Mouse (Mus musculus): Measurements from ENCODE around the gene Elof1. TPM values are rescaled to one million over a fixed set of nuclear protein-coding genes. Genes with fewer than 3 reads are reported as not detected.

The Elof1 gene
- polyA plus RNA-seq, 2 experiments: 59.5 to 102 TPM

DNA sequence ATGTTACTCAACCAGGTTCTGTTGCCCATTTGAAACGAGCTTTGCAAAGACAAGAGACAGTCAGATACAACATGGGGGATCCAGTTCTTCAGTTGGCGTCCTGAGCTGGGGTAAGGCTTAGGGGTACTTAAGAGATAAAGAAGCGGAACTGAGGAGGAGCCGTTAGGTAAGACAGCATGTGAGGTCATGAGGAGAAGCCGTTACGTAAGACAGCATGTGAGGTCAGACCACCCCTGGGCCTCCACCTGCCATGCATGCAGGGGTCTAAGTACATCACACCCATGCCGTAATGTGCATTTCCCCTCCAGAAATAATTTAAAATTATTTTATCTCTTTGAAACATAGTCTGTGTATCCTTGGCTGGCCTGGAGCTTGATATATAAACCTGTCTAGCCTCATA, 45.9 kb upstream of the Elof1 start:
- no peak overlapping the region for H3K27ac ChIP-seq
- ATAC-seq (ENCODE audit: insufficient read depth): no peak
- no peaks in the 10 kb centered on the region for H3K4me1 ChIP-seq (replicated peaks; ENCODE audit: control insufficient read depth in 2 of 2, insufficient read depth in 2 of 2, low read length in 1 of 2)

DNA sequence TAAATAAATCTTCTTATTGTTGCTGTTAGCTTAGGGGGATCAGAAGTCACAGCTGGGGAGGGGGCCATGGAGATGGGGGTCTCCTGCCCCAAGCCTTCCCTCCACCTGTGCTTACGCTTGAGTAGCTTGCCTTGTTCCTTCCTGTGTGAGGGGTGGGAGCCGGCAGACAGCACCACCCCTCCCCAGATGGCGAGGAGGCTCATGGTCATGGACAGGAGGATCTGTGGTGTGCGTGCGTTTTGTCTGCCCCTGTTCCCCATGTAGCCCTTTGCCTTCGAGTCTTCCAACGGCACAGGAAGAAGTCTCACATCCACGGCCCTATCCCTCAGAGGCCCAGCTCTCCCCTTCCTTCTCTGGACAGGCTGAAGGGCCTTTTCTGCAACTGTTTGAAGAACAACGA, 45.3 kb upstream of the Elof1 start:
- Histone ChIP-seq H3K9me3 (ENCODE audit: control insufficient read depth, low read length) (no peaks in the 10 kb centered on the region; the same call in 1 of the 2 replicates), H3K27me3 (ENCODE audit: control insufficient read depth, insufficient read depth, low read length) (no peaks in the 10 kb centered on the region; the same call in 1 of the 2 replicates), H3K9ac (replicated peaks) (no peak overlapping the region), H3K4me3 (ENCODE audit: insufficient read depth in 1 of 2, low read depth in 2 of 2, low read length in 2 of 2) (no peak overlapping the region), H3K27ac (no peak overlapping the region), H3K4me1 (replicated peaks; ENCODE audit: control insufficient read depth in 2 of 2, insufficient read depth in 2 of 2, low read length in 1 of 2) (peaks cover 4% of the 10 kb centered on the region in 2 experiments; a peak in 3 of 4 replicates), H3K36me3 (replicated peaks; ENCODE audit: control insufficient read depth, insufficient read depth, low read depth) (no peaks in the 10 kb centered on the region), H3K4me2 (ENCODE audit: low read depth) (no peak overlapping the region)
- TF ChIP-seq CTCF (IDR thresholded peaks at IDR 0.05; ENCODE audit: low read depth): no peak
- TF ChIP-seq EP300 (IDR thresholded peaks at IDR 0.05; ENCODE audit: low read depth): no peak
- DNase-seq (ENCODE audit: low read depth in 3 of 3, low spot score in 3 of 3) (no peak), ATAC-seq (ENCODE audit: insufficient read depth) (no peak)
- 63% methylated on average over 9 of the region's 9 CpGs for WGBS (ENCODE audit: insufficient replicate concordance)

More for the DNA sequence above, 45.9 kb upstream of the Elof1 start:
- TF ChIP-seq CTCF (IDR thresholded peaks at IDR 0.05; ENCODE audit: low read depth) (no peak), EP300 (IDR thresholded peaks at IDR 0.05; ENCODE audit: low read depth) (no peak)
- H3K9ac ChIP-seq (replicated peaks): no peak overlapping the region
- no peaks in the 10 kb centered on the region; the same call in 1 of the 2 replicates for H3K27me3 ChIP-seq (ENCODE audit: control insufficient read depth, insufficient read depth, low read length)
- no peak for DNase-seq (ENCODE audit: low read depth in 3 of 3, low spot score in 3 of 3)
- H3K9me3 ChIP-seq (ENCODE audit: control insufficient read depth, low read length): no peaks in the 10 kb centered on the region; the same call in 1 of the 2 replicates
- no peaks in the 10 kb centered on the region for H3K36me3 ChIP-seq (replicated peaks; ENCODE audit: control insufficient read depth, insufficient read depth, low read depth)
- H3K4me2 ChIP-seq (ENCODE audit: low read depth): no peak overlapping the region
- no peak overlapping the region for H3K4me3 ChIP-seq (ENCODE audit: insufficient read depth in 1 of 2, low read depth in 2 of 2, low read length in 2 of 2)
- 71% methylated on average over 7 of the region's 7 CpGs for WGBS (ENCODE audit: insufficient replicate concordance)

GRCm38 (mm10) chr9:22161299-22161698, 44.3 kb upstream of the Elof1 start:
- Histone ChIP-seq H3K27ac (no peak overlapping the region), H3K4me1 (replicated peaks; ENCODE audit: control insufficient read depth in 2 of 2, insufficient read depth in 2 of 2, low read length in 1 of 2) (peaks cover 4 to 6% of the 10 kb centered on the region in 2 experiments; a peak in 3 of 4 replicates), H3K4me3 (ENCODE audit: insufficient read depth in 1 of 2, low read depth in 2 of 2, low read length in 2 of 2) (no peak overlapping the region), H3K27me3 (ENCODE audit: control insufficient read depth, insufficient read depth, low read length) (no peaks in the 10 kb centered on the region; the same call in 1 of the 2 replicates), H3K4me2 (ENCODE audit: low read depth) (no peak overlapping the region), H3K9ac (replicated peaks) (no peak overlapping the region), H3K36me3 (replicated peaks; ENCODE audit: control insufficient read depth, insufficient read depth, low read depth) (no peaks in the 10 kb centered on the region), H3K9me3 (ENCODE audit: control insufficient read depth, low read length) (no peaks in the 10 kb centered on the region)
- 44% methylated on average over 6 of the region's 6 CpGs for WGBS (ENCODE audit: insufficient replicate concordance)
- no peak for TF ChIP-seq EP300 (IDR thresholded peaks at IDR 0.05; ENCODE audit: low read depth)
- no peak for TF ChIP-seq CTCF (IDR thresholded peaks at IDR 0.05; ENCODE audit: low read depth)
- ATAC-seq (ENCODE audit: insufficient read depth) (no peak), DNase-seq (ENCODE audit: low read depth in 3 of 3, low spot score in 3 of 3) (no peak)

DNA sequence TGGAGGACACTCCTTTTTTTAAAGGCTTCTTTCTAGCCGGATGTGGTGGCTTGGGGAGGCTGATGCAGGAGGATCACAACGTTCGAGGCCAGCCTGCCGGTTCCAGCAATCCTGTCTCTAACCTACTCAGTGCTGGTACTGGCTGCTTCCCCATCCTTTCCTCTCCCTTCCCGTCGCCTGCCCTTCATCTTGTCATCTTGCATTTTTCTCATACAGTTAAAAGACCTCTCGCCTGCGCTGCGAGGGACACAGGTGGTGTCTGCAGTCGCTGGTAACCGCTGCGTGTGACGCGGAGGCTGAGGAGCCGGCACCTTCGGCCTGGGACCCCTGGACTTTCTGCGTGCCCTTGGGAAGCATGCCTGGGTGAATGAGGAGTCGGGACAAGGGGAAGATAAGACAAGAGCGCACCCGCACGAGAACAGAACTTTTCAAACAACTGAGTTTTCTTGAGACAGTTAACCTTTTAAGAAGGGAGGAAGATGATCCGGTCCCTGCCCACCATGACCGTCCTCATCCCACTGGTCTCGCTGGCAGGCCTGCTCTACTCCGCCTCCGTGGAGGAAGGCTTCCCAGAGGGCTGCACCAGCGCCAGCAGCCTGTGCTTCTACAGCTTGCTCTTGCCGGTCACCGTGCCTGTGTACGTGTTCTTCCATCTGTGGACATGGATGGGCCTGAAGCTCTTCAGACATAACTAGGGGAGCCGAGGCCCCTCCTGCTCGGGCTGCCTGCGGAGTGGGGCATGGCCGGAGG, 40.7 kb upstream of the Elof1 start:
- H3K4me2 ChIP-seq (ENCODE audit: low read depth): peak overlapping the region; percentile 93
- peak overlapping the region; percentile 85 to 87 for H3K4me3 ChIP-seq (ENCODE audit: insufficient read depth in 1 of 2, low read depth in 2 of 2, low read length in 2 of 2)
- H3K4me1 ChIP-seq (replicated peaks; ENCODE audit: control insufficient read depth in 2 of 2, insufficient read depth in 2 of 2, low read length in 1 of 2): peaks cover 6 to 10% of the 10 kb centered on the region in 2 experiments
- H3K27ac ChIP-seq: no peak overlapping the region
- H3K9ac ChIP-seq (replicated peaks): peak overlapping the region; percentile 88
- H3K27me3 ChIP-seq (ENCODE audit: control insufficient read depth, insufficient read depth, low read length): no peaks in the 10 kb centered on the region
- no peak for ATAC-seq (ENCODE audit: insufficient read depth)
- 68% methylated on average over 34 of the region's 34 CpGs for WGBS (ENCODE audit: insufficient replicate concordance)
- no peak for DNase-seq (ENCODE audit: low read depth in 3 of 3, low spot score in 3 of 3)
- no peak for TF ChIP-seq CTCF (IDR thresholded peaks at IDR 0.05; ENCODE audit: low read depth)
- no peak for TF ChIP-seq EP300 (IDR thresholded peaks at IDR 0.05; ENCODE audit: low read depth)
- no peaks in the 10 kb centered on the region for H3K9me3 ChIP-seq (ENCODE audit: control insufficient read depth, low read length)
- H3K36me3 ChIP-seq (replicated peaks; ENCODE audit: control insufficient read depth, insufficient read depth, low read depth): no peaks in the 10 kb centered on the region

DNA sequence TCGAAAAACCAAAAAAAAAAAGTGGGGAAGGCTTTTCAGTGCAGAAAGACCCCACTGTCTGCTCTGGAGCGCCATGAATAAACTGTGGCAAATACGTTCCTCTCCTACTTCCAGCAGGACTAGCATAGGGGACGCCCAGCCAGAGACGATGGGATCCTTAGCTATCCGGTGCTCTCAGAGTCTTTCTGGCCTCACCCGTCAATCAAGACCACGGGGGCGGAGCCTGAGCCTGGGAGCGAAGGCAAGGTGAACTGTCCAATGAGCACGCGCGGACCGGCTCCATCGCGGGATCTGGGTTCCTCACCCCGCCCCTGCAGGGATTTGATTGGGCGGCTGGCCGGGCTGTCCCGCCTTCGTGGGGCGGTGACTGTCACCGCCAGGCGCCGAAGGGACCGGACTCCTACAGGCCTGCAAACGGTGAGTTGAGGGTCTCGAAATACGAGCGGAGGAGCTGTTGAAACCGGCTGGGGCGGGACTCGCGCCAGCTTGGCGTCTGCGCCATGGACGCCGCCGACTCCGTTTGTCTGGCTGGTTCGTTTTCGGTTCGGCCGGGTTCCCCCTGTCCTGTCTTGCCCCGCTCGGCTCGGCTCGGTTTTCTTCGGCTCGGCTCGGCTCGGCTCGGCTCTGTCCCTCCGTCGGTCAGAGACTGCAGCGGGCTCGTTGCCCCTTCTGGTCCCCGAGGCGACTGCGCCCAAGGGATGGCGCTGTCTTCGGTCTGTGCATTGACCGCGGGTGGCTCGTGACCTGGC, 39.7 kb upstream of the Elof1 start, which contains the start of gene Pigyl:
Pigyl (plus strand) TSS at position 350 of the 749 bp plus-strand sequence.
- under 1% methylated on average over 65 of the region's 65 CpGs for WGBS (ENCODE audit: insufficient replicate concordance)
- TF ChIP-seq CTCF (IDR thresholded peaks at IDR 0.05; ENCODE audit: low read depth) (peak; percentile 50), EP300 (IDR thresholded peaks at IDR 0.05; ENCODE audit: low read depth) (no peak)
- peaks cover 6 to 10% of the 10 kb centered on the region in 2 experiments for H3K4me1 ChIP-seq (replicated peaks; ENCODE audit: control insufficient read depth in 2 of 2, insufficient read depth in 2 of 2, low read length in 1 of 2)
- no peaks in the 10 kb centered on the region for H3K9me3 ChIP-seq (ENCODE audit: control insufficient read depth, low read length)
- ATAC-seq (ENCODE audit: insufficient read depth) (peak; percentile 97), DNase-seq (ENCODE audit: low read depth in 3 of 3, low spot score in 3 of 3) (peak; percentile 98 to 99 (median 99))
- H3K27me3 ChIP-seq (ENCODE audit: control insufficient read depth, insufficient read depth, low read length): no peaks in the 10 kb centered on the region; the same call in 1 of the 2 replicates
- no peaks in the 10 kb centered on the region for H3K36me3 ChIP-seq (replicated peaks; ENCODE audit: control insufficient read depth, insufficient read depth, low read depth)
- no peak within 1 kb of the TSS for H3K27ac ChIP-seq
- H3K4me2 ChIP-seq (ENCODE audit: low read depth): peak within 1 kb of the TSS; percentile 93
- peak within 1 kb of the TSS; percentile 85 to 87 for H3K4me3 ChIP-seq (ENCODE audit: insufficient read depth in 1 of 2, low read depth in 2 of 2, low read length in 2 of 2)
- peak within 1 kb of the TSS; percentile 88 for H3K9ac ChIP-seq (replicated peaks)
